Mouse (Mus musculus): Measurements from ENCODE around the gene Fgf10. TPM values are rescaled to one million over a fixed set of nuclear protein-coding genes. Genes with fewer than 3 reads are reported as not detected.

Gene Fgf10
- total and polyA plus RNA-seq, 3 experiments: not detected

DNA sequence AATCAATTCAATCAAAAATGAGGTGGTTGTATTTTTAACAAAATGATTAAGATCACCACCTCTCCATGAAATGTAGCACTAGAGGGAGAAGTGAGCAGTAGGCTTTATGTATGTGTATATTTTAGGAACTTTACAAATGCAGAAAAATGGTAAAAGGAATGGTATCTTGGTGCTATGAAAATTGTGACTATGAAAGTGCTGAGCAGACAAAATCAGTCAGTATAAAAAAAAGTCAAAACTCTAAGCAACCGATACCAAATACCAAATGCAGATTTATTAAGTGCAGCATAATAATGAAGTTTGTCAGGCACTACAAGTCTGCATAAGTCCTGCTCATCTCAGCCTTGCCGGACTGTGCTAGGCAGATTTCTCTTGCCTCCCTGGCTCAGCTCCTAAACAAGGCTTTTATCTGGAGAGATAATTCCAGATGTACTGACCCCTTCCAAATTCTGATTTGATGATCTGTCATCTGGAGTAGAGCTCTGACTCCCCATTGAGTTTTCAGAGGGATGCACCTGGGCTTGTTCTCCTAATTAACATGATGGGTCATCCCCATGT is 70.3 kb downstream of the Fgf10 start:
- no peak for DNase-seq (ENCODE audit: extremely low read depth)
- H3K4me3 ChIP-seq (replicated peaks in 1 of 3; ENCODE audit: low read depth in 2 of 3, low read length in 2 of 3, poor library complexity in 1 of 3): no peak overlapping the region
- TF ChIP-seq MAFK (IDR thresholded peaks at IDR 0.05; ENCODE audit: insufficient replicate concordance, low read length) (peak; percentile 73; the same call in 1 of the 2 replicates), POLR2AphosphoS2 (IDR thresholded peaks at IDR 0.05; ENCODE audit: low read depth, low read length) (no peak)
- no peaks in the 10 kb centered on the region for H3K27me3 ChIP-seq (replicated peaks)
- dilution Hi-C loops (cut with MboI; ENCODE audit: extremely low pct_ligation_motif_present, extremely low pct_unique_long_range_greater_than_20kb, low sequenced_read_pairs): no loop called here
- in situ Hi-C loops (cut with MboI; ENCODE audit: low pct_ligation_motif_present, low pct_unique_long_range_greater_than_20kb, low sequenced_read_pairs): no loop called here
- H3K4me2 ChIP-seq (ENCODE audit: insufficient read depth, low read depth, poor library complexity, severe bottlenecking): no peak overlapping the region
- H3K9ac ChIP-seq (ENCODE audit: insufficient read depth, low read depth): no peak overlapping the region
- no peak overlapping the region for H3K27ac ChIP-seq (ENCODE audit: insufficient read depth, low read depth)
- H3K36me3 ChIP-seq (replicated peaks in 1 of 2; ENCODE audit: control insufficient read depth in 1 of 2, insufficient read depth in 1 of 2, low read length in 1 of 2): no peaks in the 10 kb centered on the region
- no peaks in the 10 kb centered on the region for H3K9me3 ChIP-seq (replicated peaks; ENCODE audit: low read length)
- no peaks in the 10 kb centered on the region for H3K4me1 ChIP-seq (ENCODE audit: control insufficient read depth in 1 of 2, insufficient read depth in 2 of 2)
- no peaks in the 10 kb centered on the region for H3K79me2 ChIP-seq (replicated peaks; ENCODE audit: control insufficient read depth, extremely low read depth, insufficient read depth, poor library complexity, severe bottlenecking)

- no peak for TF ChIP-seq ZNF384 (IDR thresholded peaks at IDR 0.05; ENCODE audit: low read depth, low read length)
- TF ChIP-seq E2F4 (IDR thresholded peaks at IDR 0.05; ENCODE audit: insufficient replicate concordance, low read depth, low read length): no peak
- no peak for TF ChIP-seq HCFC1 (IDR thresholded peaks at IDR 0.05; ENCODE audit: low read depth, low read length)
- no peak for TF ChIP-seq POLR2A (IDR thresholded peaks at IDR 0.05; ENCODE audit: low read depth, low read length)
- no peak for TF ChIP-seq NRF1 (IDR thresholded peaks at IDR 0.05; ENCODE audit: low read depth, low read length)
- TF ChIP-seq USF1 (IDR thresholded peaks at IDR 0.05; ENCODE audit: low read depth, low read length): no peak
- no peak for TF ChIP-seq JUND (conservative IDR thresholded peaks at IDR 0.05; ENCODE audit: low read depth, low read length)
- TF ChIP-seq SMC3 (IDR thresholded peaks at IDR 0.05; ENCODE audit: low read depth, low read length): no peak
- no peak for TF ChIP-seq RAD21 (IDR thresholded peaks at IDR 0.05; ENCODE audit: low read depth, low read length)
- no peak overlapping the region for H3K9ac ChIP-seq (ENCODE audit: insufficient read depth, low read depth)
- dilution Hi-C loops (cut with MboI; ENCODE audit: extremely low pct_ligation_motif_present, extremely low pct_unique_long_range_greater_than_20kb, low sequenced_read_pairs): no loop called here
Observed at GRCm38 (mm10) chr13:118742788-118743187, 73.2 kb downstream of the Fgf10 start.

GRCm38 (mm10) chr13:118744806-118745205 is 75.2 kb downstream of the Fgf10 start:
- no peak for DNase-seq (ENCODE audit: extremely low read depth)
- H3K9me3 ChIP-seq (replicated peaks; ENCODE audit: low read length): no peaks in the 10 kb centered on the region
- no peak overlapping the region for H3K4me3 ChIP-seq (replicated peaks in 1 of 3; ENCODE audit: low read depth in 2 of 3, low read length in 2 of 3, poor library complexity in 1 of 3)
- no peaks in the 10 kb centered on the region for H3K27me3 ChIP-seq (replicated peaks)
- dilution Hi-C loops (cut with MboI; ENCODE audit: extremely low pct_ligation_motif_present, extremely low pct_unique_long_range_greater_than_20kb, low sequenced_read_pairs): no loop called here
- no peaks in the 10 kb centered on the region for H3K4me1 ChIP-seq (ENCODE audit: control insufficient read depth in 1 of 2, insufficient read depth in 2 of 2)
- H3K79me2 ChIP-seq (replicated peaks; ENCODE audit: control insufficient read depth, extremely low read depth, insufficient read depth, poor library complexity, severe bottlenecking): no peaks in the 10 kb centered on the region
- no peak overlapping the region for H3K27ac ChIP-seq (ENCODE audit: insufficient read depth, low read depth)
- no peaks in the 10 kb centered on the region for H3K36me3 ChIP-seq (replicated peaks in 1 of 2; ENCODE audit: control insufficient read depth in 1 of 2, insufficient read depth in 1 of 2, low read length in 1 of 2)
- no peak overlapping the region for H3K4me2 ChIP-seq (ENCODE audit: insufficient read depth, low read depth, poor library complexity, severe bottlenecking)
- no peak overlapping the region for H3K9ac ChIP-seq (ENCODE audit: insufficient read depth, low read depth)
- TF ChIP-seq POLR2A (IDR thresholded peaks at IDR 0.05; ENCODE audit: low read depth, low read length) (no peak), SIN3A (IDR thresholded peaks at IDR 0.05; ENCODE audit: low read length) (no peak), IRF4 (IDR thresholded peaks at IDR 0.05; ENCODE audit: low read depth, low read length) (no peak), MEF2A (IDR thresholded peaks at IDR 0.05; ENCODE audit: borderline replicate concordance, low read depth, low read length) (no peak), CTCF (conservative IDR thresholded peaks at IDR 0.05 in 1 of 2, IDR thresholded peaks at IDR 0.05 in 1 of 2; ENCODE audit: low read depth in 2 of 2, low read length in 2 of 2) (no peak), ELF1 (IDR thresholded peaks at IDR 0.05; ENCODE audit: low read depth, low read length) (no peak), MAX (IDR thresholded peaks at IDR 0.05; ENCODE audit: low read length) (no peak), MAFK (IDR thresholded peaks at IDR 0.05; ENCODE audit: insufficient replicate concordance, low read length) (no peak), UBTF (IDR thresholded peaks at IDR 0.05; ENCODE audit: low read depth, low read length) (no peak), CHD2 (IDR thresholded peaks at IDR 0.05; ENCODE audit: low read length) (no peak), PAX5 (IDR thresholded peaks at IDR 0.05; ENCODE audit: low read length) (no peak), E2F4 (IDR thresholded peaks at IDR 0.05; ENCODE audit: insufficient replicate concordance, low read depth, low read length) (no peak), TBP (conservative IDR thresholded peaks at IDR 0.05; ENCODE audit: low read depth, low read length) (no peak), JUND (conservative IDR thresholded peaks at IDR 0.05; ENCODE audit: low read depth, low read length) (no peak), ZMIZ1 (IDR thresholded peaks at IDR 0.05; ENCODE audit: low read depth, low read length) (no peak), HCFC1 (IDR thresholded peaks at IDR 0.05; ENCODE audit: low read depth, low read length) (no peak), CHD1 (IDR thresholded peaks at IDR 0.05; ENCODE audit: low read depth, low read length) (no peak), USF1 (IDR thresholded peaks at IDR 0.05; ENCODE audit: low read depth, low read length) (no peak)
- in situ Hi-C loops (cut with MboI; ENCODE audit: low pct_ligation_motif_present, low pct_unique_long_range_greater_than_20kb, low sequenced_read_pairs): no loop called here

More at GRCm38 (mm10) chr13:118742788-118743187, 73.2 kb downstream of the Fgf10 start:
- Histone ChIP-seq H3K36me3 (replicated peaks in 1 of 2; ENCODE audit: control insufficient read depth in 1 of 2, insufficient read depth in 1 of 2, low read length in 1 of 2) (no peaks in the 10 kb centered on the region), H3K4me2 (ENCODE audit: insufficient read depth, low read depth, poor library complexity, severe bottlenecking) (no peak overlapping the region), H3K4me3 (replicated peaks in 1 of 3; ENCODE audit: low read depth in 2 of 3, low read length in 2 of 3, poor library complexity in 1 of 3) (no peak overlapping the region), H3K27me3 (replicated peaks) (no peaks in the 10 kb centered on the region), H3K9me3 (replicated peaks; ENCODE audit: low read length) (no peaks in the 10 kb centered on the region), H3K27ac (ENCODE audit: insufficient read depth, low read depth) (no peak overlapping the region), H3K4me1 (ENCODE audit: control insufficient read depth in 1 of 2, insufficient read depth in 2 of 2) (no peaks in the 10 kb centered on the region), H3K79me2 (replicated peaks; ENCODE audit: control insufficient read depth, extremely low read depth, insufficient read depth, poor library complexity, severe bottlenecking) (no peaks in the 10 kb centered on the region)
- DNase-seq (ENCODE audit: extremely low read depth): no peak
- in situ Hi-C loops (cut with MboI; ENCODE audit: low pct_ligation_motif_present, low pct_unique_long_range_greater_than_20kb, low sequenced_read_pairs): no loop called here

Measured in CH12.LX (cell line).